Mouse (Mus musculus) ZHBTc4 (cell line): ENCODE measurements around the gene Sirpb1c.
"Not testable (repeated sequence)": the region's sequence is repeated elsewhere in the genome, so short reads cannot be mapped to it uniquely, and the experiment has no call there.

ENCODE experiments used
- DNase-seq: peaks from one replicate; pipeline ENCODE4 v3.0.0-alpha.2; 2011; ENCODE audit warnings: low read depth, low spot score

Gene Sirpb1c

GRCm38 (mm10) chr3:15848280-15848679 is at the start of gene Sirpb1c:
TSS of gene Sirpb1c (minus strand) at chr3:15848528.
- DNase-seq, result not testable (repeated sequence)

GRCm38 (mm10) chr3:15886380-15886779 is 38.1 kb upstream of the Sirpb1c start:
- no peak for DNase-seq

- DNase-seq, result not testable (repeated sequence)
These were observed 7.4 kb upstream of the Sirpb1c start for GRCm38 (mm10) chr3:15855773-15856172.

GRCm38 (mm10) chr3:15849922-15850321 is 1.6 kb upstream of the Sirpb1c start:
- DNase-seq, result no peak

GRCm38 (mm10) chr3:15847332-15848047 is 838 bp downstream of the Sirpb1c start:
- DNase-seq, result no peak

- DNase-seq, result not testable (repeated sequence)
These were observed 74.7 kb downstream of the Sirpb1c start for GRCm38 (mm10) chr3:15773642-15774041.
